Mouse (Mus musculus): ENCODE results near the gene Ttc7b. TPM values are rescaled to one million over a fixed set of nuclear protein-coding genes. Genes with fewer than 3 reads are reported as not detected.

Gene Ttc7b
- polyA plus RNA-seq, 1 experiment from 2014 or later = 4.4 TPM

DNA sequence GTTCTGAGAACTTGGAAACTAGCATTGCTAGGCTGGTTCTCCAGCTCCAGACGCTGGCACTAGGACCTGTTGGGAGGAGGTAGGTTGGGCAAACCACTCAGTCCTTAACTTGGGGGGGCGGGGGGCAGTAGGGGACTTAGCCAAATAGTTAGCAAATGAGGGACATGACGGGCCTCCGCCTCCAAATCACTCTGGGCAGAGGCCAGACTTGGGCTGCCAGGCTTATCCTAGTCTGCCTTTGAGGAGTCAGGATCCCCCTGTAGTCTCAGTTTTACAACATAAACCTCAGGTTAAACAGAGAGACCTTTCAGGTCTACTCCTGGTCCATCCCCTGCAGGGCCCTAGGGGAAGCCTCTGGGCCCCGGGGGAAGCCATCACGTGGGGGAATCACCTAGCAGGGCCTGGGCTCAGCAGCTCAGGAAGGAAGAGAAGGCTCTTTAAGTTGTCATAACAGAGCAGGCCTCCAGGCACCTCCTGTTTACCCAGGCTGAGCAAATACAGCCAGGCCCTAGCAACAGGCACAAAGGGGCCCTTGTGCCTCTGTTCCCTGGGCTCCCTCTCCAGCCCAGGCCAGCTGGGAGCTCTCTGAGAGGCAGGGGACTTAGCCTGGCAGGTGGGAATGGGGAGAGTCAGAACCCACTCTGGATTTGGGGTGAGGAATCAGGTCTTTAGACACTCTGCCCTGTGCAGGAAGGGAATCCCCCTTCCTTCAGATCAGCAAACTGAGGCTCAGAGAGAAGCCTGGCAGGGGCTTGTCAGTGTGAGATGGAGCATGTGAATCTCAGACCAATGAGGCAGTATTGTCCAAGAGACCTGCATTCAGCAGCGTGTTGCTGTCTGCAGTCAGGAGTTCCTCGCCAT is 238.4 kb downstream of the Ttc7b start:
- Histone ChIP-seq H3K4me1 (peaks cover 47% of the 10 kb centered on the region), H3K27me3 (no peaks in the 10 kb centered on the region), H3K4me3 (no peak overlapping the region), H3K36me3 (no peaks in the 10 kb centered on the region), H3K27ac (peak overlapping the region; percentile 81), H3K4me2 (replicated peaks) (no peak overlapping the region), H3K9ac (peak overlapping the region; percentile 35; the same call in 1 of the 2 replicates), H3K9me3 (no peaks in the 10 kb centered on the region)
- ATAC-seq (ENCODE audit: low FRiP score, low read depth) = peak; percentile 85
- WGBS = 54% methylated on average over 8 of the region's 8 CpGs

DNA sequence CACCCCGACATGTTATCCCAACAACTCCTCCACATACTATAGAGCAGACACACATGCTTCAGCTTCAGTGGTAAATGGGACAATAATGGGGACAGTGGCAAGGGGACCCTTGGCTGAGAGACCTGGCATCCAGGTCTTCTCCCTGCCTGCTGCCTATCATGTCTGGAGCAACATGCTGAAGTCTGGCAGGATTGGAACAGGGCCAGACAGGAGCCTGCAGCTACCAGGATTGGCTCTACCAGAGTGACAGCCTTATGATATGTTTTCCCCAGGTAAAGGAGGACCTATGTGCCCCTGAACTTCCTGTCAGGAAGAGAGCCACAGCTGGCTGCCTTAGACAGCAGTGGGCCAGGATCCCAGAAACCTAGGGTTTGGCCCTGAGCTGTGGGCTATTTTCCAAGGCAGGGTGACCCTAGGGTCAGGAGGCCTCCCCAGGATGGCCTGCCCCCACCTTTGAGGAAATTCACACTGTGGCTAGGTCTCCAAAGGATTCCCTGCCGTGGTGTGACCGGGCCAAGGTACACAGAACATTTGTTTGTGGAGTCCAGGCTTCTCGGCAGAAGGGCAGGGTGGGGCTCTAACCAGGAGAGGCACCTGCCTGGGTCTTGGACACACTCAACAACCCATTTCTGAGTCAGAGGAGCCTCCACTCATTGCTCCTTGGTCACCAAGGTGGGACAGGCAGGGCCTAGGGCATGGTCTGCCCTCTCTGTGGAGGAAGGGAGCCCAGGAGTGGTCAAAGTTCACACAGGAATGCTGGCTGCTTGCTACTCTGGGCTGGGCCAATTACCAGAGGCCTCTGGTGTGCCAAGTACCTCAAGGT is 239.4 kb downstream of the Ttc7b start:
- WGBS = 63% methylated on average over 4 of the region's 4 CpGs
- peaks cover 58% of the 10 kb centered on the region for H3K4me1 ChIP-seq
- no peak overlapping the region for H3K4me2 ChIP-seq (replicated peaks)
- no peak for ATAC-seq (ENCODE audit: low FRiP score, low read depth)
- no peaks in the 10 kb centered on the region for H3K27me3 ChIP-seq
- H3K27ac ChIP-seq = peak overlapping the region; percentile 81
- no peak overlapping the region for H3K9ac ChIP-seq
- no peaks in the 10 kb centered on the region for H3K36me3 ChIP-seq
- no peak overlapping the region for H3K4me3 ChIP-seq
- no peaks in the 10 kb centered on the region for H3K9me3 ChIP-seq

DNA sequence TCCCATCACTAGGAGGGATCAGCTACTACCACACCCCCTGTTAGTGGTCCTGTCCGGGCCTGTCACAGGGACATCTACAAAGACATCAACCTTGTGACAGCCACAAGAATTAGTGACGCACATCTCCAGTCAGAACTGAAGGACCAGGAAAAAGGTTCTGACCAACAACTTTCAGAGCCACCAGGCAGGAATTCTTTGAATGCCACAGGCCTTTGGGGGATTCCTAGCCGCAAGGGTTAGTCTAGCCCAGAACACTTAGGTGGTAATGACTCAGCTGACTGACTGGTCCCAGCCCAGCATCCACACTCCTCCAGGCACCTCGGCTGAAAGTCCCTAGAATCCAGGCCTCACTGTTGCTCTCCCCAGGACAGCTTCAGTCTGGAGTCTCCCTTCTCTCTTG is 240.7 kb downstream of the Ttc7b start:
- Histone ChIP-seq H3K36me3 (no peaks in the 10 kb centered on the region), H3K9me3 (no peaks in the 10 kb centered on the region), H3K27ac (no peak overlapping the region), H3K9ac (no peak overlapping the region), H3K4me2 (replicated peaks) (no peak overlapping the region), H3K4me3 (no peak overlapping the region), H3K27me3 (no peaks in the 10 kb centered on the region), H3K4me1 (peaks cover 64% of the 10 kb centered on the region)
- WGBS = 61% methylated on average over 4 of the region's 4 CpGs
- no peak for ATAC-seq (ENCODE audit: low FRiP score, low read depth)

DNA sequence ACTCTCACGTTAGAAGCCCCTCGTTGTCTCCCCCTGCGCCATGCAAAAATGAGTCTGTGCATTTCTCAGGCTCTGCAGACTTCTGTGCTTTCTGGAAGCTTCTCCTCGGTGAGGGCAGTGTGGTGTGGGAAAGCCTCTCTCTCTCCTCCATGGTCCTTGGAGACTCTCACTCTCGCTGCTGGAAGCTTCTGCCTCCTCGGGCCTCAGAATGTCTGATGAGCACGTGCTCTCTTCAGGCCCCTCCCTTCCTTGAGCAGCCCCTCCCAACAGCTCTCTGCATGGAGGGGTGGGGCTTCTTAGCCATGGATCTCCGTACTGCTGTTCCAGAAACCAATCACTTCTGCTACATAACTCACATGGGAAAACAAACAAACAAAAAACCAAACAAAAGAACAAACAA is 242.3 kb downstream of the Ttc7b start:
- H3K4me3 ChIP-seq = no peak overlapping the region
- 41% methylated on average over 8 of the region's 8 CpGs for WGBS
- no peak overlapping the region for H3K27ac ChIP-seq
- no peaks in the 10 kb centered on the region for H3K36me3 ChIP-seq
- H3K9me3 ChIP-seq = no peaks in the 10 kb centered on the region
- ATAC-seq (ENCODE audit: low FRiP score, low read depth) = no peak
- peaks cover 64% of the 10 kb centered on the region for H3K4me1 ChIP-seq
- no peak overlapping the region for H3K9ac ChIP-seq
- H3K27me3 ChIP-seq = no peaks in the 10 kb centered on the region
- no peak overlapping the region for H3K4me2 ChIP-seq (replicated peaks)

DNA sequence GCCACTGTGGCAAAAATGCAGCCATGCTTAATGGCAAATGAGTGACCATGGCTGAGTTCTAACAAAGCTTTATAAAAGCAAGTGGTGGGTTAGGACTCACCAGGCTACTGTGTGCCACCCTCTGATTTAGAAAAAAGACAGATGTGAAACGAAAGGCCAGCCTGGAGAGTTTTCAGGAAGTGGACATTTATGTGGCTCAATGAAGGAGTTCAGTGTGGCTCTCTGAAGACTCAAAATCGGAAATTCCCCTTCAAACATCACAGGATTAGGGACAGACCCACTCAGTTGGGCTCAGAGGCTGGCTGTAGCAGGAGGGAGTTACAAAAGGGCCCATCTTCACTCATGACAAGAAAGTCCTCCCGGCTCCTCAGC is 243.1 kb downstream of the Ttc7b start:
- Histone ChIP-seq H3K9ac (no peak overlapping the region), H3K9me3 (no peaks in the 10 kb centered on the region), H3K4me1 (peaks cover 60% of the 10 kb centered on the region), H3K27me3 (no peaks in the 10 kb centered on the region), H3K36me3 (no peaks in the 10 kb centered on the region), H3K27ac (peak overlapping the region; percentile 74), H3K4me2 (replicated peaks) (no peak overlapping the region), H3K4me3 (no peak overlapping the region)
- no peak for ATAC-seq (ENCODE audit: low FRiP score, low read depth)
- 69% methylated on average over 3 of the region's 3 CpGs for WGBS

DNA sequence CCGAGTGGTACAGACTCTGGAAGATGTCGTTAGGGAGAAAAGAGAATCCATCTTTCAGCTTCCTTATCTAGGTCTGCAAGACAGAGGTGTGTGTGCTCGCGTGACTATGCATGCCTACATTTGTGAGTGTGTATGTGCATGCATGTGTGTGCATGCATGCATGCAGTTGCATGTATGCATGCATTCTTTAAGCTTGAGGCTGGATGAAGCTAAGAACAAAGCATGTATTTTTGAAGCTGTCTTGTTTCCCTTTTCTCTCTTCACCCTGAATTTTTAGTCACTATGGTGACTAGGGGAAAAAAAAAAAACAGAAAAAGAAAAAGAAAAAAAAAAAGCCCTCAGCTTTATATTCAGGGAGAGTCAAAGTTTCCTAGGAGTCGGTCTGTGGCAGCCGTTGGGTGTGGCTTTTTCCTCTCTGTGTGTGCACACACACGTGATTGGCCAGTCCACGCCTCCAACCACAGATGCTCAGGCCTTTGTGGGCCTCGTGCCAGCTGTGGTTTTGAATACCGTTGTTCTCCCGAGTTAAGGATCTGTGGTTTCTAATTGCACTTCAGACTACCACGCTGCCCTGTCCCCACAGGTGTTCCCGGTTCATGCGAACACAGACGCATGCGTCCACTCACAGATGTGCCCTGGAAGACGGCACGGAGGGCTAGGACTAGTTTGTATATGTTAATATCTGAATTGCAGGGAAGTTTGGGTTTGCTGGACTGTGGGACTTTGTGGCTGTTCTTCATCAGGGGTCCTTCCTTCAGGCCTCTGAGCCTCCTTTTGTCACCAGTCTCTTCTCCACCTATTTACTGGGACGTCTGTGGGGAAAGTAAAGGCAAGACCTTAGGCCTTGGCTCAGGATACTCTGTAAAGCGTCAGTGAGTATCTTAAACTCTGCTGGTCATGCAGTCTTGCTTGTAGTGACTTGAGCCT is 243.8 kb downstream of the Ttc7b start:
- peaks cover 53% of the 10 kb centered on the region for H3K4me1 ChIP-seq
- H3K4me2 ChIP-seq (replicated peaks) = peak overlapping the region; percentile 7
- WGBS = 34% methylated on average over 20 of the region's 20 CpGs
- peak overlapping the region; percentile 74 for H3K27ac ChIP-seq
- no peaks in the 10 kb centered on the region for H3K36me3 ChIP-seq
- no peaks in the 10 kb centered on the region for H3K27me3 ChIP-seq
- no peaks in the 10 kb centered on the region for H3K9me3 ChIP-seq
- peak; percentile 68; the same call in 1 of the 2 replicates for ATAC-seq (ENCODE audit: low FRiP score, low read depth)
- H3K9ac ChIP-seq = no peak overlapping the region
- no peak overlapping the region for H3K4me3 ChIP-seq

DNA sequence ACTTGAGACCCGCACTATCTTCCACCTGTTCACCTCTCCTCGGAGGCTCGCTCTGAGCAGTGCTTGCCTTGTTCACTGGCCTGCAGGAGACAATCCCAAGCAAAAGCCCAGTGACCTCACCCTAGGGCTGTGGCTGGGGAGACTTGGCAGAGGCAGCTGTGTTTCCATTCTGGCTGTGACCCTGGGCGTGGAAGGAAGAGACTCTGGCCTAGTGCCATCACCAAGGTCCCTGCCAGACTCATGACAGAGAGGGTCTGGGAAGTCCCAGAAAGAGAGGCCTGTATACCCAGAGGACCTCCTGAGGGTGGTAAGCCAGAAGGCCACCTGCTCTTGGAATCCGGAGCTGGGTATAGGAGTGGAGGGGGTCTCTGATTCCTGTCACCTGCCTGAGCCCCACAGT is 244.8 kb downstream of the Ttc7b start:
- H3K36me3 ChIP-seq = no peaks in the 10 kb centered on the region
- no peaks in the 10 kb centered on the region for H3K9me3 ChIP-seq
- H3K4me1 ChIP-seq = peaks cover 43% of the 10 kb centered on the region
- no peaks in the 10 kb centered on the region for H3K27me3 ChIP-seq
- H3K9ac ChIP-seq = no peak overlapping the region
- WGBS = 84% methylated on average over 5 of the region's 5 CpGs
- ATAC-seq (ENCODE audit: low FRiP score, low read depth) = peak; percentile 21; the same call in 1 of the 2 replicates
- no peak overlapping the region for H3K4me3 ChIP-seq
- H3K27ac ChIP-seq = no peak overlapping the region
- no peak overlapping the region for H3K4me2 ChIP-seq (replicated peaks)

DNA sequence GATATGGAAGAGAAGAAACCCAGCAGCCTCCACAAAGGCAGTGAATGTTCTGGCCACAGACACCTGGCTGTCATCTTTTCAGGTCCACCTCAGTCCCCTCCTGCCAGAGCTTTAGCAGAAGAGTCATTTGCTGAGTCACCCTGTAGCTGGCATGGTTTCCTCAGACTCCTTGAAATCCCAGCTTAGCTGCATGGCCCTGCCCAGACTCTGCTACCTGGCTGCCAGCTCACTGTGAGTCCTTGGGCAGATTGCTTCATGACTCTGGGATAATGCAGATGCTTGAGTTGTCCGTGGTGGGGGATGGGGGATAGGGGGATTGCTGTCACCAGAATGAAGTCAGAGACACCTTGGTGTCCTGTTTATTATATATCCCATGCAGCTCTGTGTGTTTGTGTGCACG is 247.6 kb downstream of the Ttc7b start:
- WGBS = 81% methylated on average over 2 of the region's 2 CpGs
- Histone ChIP-seq H3K9me3 (no peaks in the 10 kb centered on the region), H3K4me1 (peaks cover 24% of the 10 kb centered on the region), H3K9ac (no peak overlapping the region), H3K4me3 (no peak overlapping the region), H3K4me2 (replicated peaks) (no peak overlapping the region), H3K27ac (no peak overlapping the region), H3K36me3 (no peaks in the 10 kb centered on the region), H3K27me3 (no peaks in the 10 kb centered on the region)
- ATAC-seq (ENCODE audit: low FRiP score, low read depth) = no peak

DNA sequence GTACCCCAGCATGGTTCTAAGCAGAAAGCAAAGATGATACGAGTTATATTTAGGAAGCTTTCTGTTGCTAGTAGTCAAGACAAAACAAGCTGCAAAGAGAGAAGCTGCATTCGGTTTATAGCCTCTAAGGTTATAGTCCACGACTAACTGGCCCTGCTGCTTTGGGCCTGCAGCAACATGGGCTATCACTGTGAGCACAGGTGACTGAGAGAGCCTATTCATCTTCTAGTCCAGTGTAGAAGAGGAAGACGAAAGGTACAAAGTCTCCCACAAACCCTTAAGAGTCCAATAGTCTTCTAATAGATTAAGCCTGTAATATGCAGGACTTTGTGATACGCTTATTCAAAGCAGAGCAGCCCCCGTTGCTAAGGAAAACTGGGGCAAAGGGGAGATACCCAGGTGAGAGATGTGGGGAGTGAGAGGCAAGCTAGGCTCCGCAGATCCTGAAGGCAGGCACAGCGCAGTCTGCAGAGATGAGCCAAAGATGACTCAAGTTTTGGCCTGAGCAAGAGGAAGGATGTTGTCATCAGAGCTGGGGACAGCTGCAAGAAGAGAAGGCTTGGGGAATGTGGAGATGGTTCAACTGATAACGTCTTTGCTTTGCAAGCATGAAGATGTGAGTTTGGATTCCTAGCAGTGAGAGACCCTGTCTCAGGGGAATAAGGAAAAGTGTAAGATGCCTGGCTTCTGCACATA is 250.5 kb downstream of the Ttc7b start:
- H3K4me3 ChIP-seq = no peak overlapping the region
- no peak overlapping the region for H3K27ac ChIP-seq
- no peak for ATAC-seq (ENCODE audit: low FRiP score, low read depth)
- H3K27me3 ChIP-seq = no peaks in the 10 kb centered on the region
- 80% methylated on average over 9 of the region's 9 CpGs for WGBS
- H3K4me1 ChIP-seq = peaks cover 4% of the 10 kb centered on the region; the same call in 1 of the 2 replicates
- H3K36me3 ChIP-seq = no peaks in the 10 kb centered on the region
- no peaks in the 10 kb centered on the region for H3K9me3 ChIP-seq
- H3K4me2 ChIP-seq (replicated peaks) = no peak overlapping the region
- H3K9ac ChIP-seq = no peak overlapping the region

DNA sequence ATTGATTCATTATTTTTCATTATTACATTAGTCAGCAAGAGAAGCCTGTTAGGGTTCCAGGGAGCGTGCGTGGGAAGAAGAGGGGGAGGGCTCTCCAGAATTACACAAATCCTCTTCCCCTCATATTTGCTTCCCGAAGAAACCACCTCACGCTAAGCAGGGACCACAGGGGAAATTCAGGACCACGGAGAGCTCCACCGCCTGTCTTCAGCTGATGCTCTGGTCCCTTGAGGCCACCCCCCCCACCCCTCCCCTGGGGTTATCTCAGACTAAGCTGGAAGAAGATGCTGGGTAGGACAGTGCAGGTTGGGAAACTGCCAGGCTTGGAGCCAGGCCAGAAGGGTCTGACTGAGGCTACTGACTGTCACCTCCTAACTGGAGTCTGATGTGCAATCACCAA is 252.6 kb downstream of the Ttc7b start:
- ATAC-seq (ENCODE audit: low FRiP score, low read depth) = no peak
- no peak overlapping the region for H3K4me2 ChIP-seq (replicated peaks)
- H3K27me3 ChIP-seq = no peaks in the 10 kb centered on the region
- no peaks in the 10 kb centered on the region for H3K36me3 ChIP-seq
- H3K9ac ChIP-seq = no peak overlapping the region
- H3K4me1 ChIP-seq = peaks cover 4% of the 10 kb centered on the region; the same call in 1 of the 2 replicates
- no peak overlapping the region for H3K27ac ChIP-seq
- H3K4me3 ChIP-seq = no peak overlapping the region
- no peaks in the 10 kb centered on the region for H3K9me3 ChIP-seq
- WGBS = 8% methylated on average over 6 of the region's 6 CpGs

DNA sequence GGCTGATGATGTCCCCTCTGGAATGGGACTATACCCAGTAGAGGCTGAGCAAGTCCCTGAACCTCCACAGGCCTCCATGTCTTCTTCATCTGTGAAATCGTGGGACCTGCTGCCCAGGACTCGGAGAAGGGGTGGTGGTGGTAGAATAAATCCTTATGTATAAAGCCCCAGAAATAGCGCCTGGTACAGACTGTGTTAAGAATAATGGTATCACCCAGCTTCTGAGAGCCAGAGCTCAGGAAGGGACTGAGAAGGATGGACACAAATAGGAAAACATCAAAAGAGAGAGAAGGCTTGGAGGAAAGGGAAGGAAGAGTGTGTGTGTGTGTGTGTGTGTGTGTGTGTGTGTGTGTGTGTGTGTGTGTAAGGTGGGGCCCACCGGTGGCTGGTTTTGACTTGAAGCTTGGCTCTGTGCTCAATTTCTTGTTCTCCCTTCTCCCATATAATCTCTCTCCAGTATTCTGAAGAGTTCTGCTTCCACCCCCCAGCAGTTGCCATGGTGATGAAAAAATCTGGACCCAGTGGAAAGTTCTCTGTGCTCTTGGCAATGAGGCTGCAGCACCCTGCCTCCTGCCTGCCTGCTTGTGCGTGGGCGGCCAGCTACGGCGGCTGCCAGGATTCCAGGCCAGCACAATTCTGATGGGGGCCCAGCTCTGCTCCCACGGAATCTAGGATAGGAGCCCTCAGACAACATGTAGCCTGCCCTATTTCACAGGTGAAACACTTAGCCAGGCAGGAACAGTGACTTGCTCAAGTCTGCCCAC is 254.9 kb downstream of the Ttc7b start:
- H3K9ac ChIP-seq = no peak overlapping the region
- peaks cover 4% of the 10 kb centered on the region; the same call in 1 of the 2 replicates for H3K4me1 ChIP-seq
- H3K36me3 ChIP-seq = no peaks in the 10 kb centered on the region
- H3K27ac ChIP-seq = no peak overlapping the region
- no peak for ATAC-seq (ENCODE audit: low FRiP score, low read depth)
- H3K9me3 ChIP-seq = no peaks in the 10 kb centered on the region
- no peak overlapping the region for H3K4me3 ChIP-seq
- no peaks in the 10 kb centered on the region for H3K27me3 ChIP-seq
- H3K4me2 ChIP-seq (replicated peaks) = no peak overlapping the region
- WGBS = 62% methylated on average over 8 of the region's 9 CpGs
